8 mouse cellular contexts compared by ENCODE assay signal in the genomic region with DNA sequence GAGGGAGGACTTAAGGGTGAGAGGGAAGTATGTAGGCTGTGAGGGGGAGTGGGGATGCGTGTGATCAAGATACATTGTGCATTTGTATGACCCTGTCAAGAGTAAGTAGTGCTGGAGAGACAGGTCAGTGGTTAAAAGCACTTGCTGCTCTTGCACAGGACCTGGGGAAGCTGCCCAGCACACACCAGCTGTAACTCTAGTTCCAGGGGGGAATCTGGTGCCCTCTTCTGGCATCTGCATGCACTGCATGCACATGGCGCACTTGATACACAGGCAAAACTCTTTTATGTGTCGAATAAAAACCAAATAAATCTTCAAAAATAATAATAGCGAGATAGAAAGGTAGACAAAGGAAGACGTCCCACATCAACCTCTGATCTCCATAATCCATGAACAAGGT. TPM values are rescaled to one million over a fixed set of nuclear protein-coding genes. Genes with fewer than 3 reads are reported as not detected.
DNase-seq lines count a peak whose midpoint lies in the region; ATAC-seq and TF ChIP-seq lines count a peak whose summit lies in the region.

No protein-coding gene starts in this region.

- H3K4me1 ChIP-seq in forebrain, postnatal 0 days (ENCODE audit: insufficient read depth): no peaks in the 10 kb centered on the region
- peaks cover 10% of the 10 kb centered on the region; the same call in 1 of the 2 replicates for H3K4me1 ChIP-seq in midbrain, postnatal 0 days (ENCODE audit: insufficient read depth, low read length)

- no peaks in the 10 kb centered on the region for H3K9me3 ChIP-seq in forebrain, postnatal 0 days (ENCODE audit: low read length)
- no peaks in the 10 kb centered on the region for H3K9me3 ChIP-seq in midbrain, postnatal 0 days (ENCODE audit: low read length)

- H3K27ac ChIP-seq in forebrain, postnatal 0 days (ENCODE audit: low read depth, low read length): no peak overlapping the region
- H3K27ac ChIP-seq in midbrain, postnatal 0 days (ENCODE audit: low read depth, low read length): no peak overlapping the region

- no peak overlapping the region for H3K9ac ChIP-seq in forebrain, postnatal 0 days
- H3K9ac ChIP-seq in midbrain, postnatal 0 days (replicated peaks; ENCODE audit: low read length, poor library complexity, severe bottlenecking): no peak overlapping the region

- DNase-seq in left cerebral cortex, postnatal 14 days (ENCODE audit: low spot score in 2 of 2): peak; percentile 72 to 73
- no peak for DNase-seq in left cerebral cortex, adult 8-10 months (ENCODE audit: low spot score in 2 of 2)
- peak; percentile 59 for DNase-seq in MN1 (ENCODE audit: low spot score)
- DNase-seq in cerebellum, adult 11-12 months: peak; percentile 73
- DNase-seq in forebrain, postnatal 0 days: peak; percentile 76
- peak; percentile 80 for DNase-seq in left cerebral cortex, postnatal 4 days
- DNase-seq in midbrain, postnatal 0 days (ENCODE audit: low spot score): peak; percentile 70

- H3K4me3 ChIP-seq in forebrain, postnatal 0 days (ENCODE audit: low read depth, low read length): no peak overlapping the region
- H3K4me3 ChIP-seq in midbrain, postnatal 0 days (ENCODE audit: low read depth, low read length): no peak overlapping the region

- no peaks in the 10 kb centered on the region for H3K27me3 ChIP-seq in forebrain, postnatal 0 days (ENCODE audit: insufficient read depth, low read length)
- no peaks in the 10 kb centered on the region for H3K27me3 ChIP-seq in midbrain, postnatal 0 days (ENCODE audit: insufficient read depth, low read length)

- intact Hi-C loops in left cerebral cortex, postnatal 14 days (cut with DNase I): no loop called here
- intact Hi-C loops in left cerebral cortex, postnatal 4 days (cut with DNase I): no loop called here

- H3K4me2 ChIP-seq in forebrain, postnatal 0 days (ENCODE audit: low read depth): no peak overlapping the region
- no peak overlapping the region for H3K4me2 ChIP-seq in midbrain, postnatal 0 days (ENCODE audit: low read depth, low read length, poor library complexity, severe bottlenecking)

- WGBS in forebrain, postnatal 0 days: 46% methylated on average over 5 of the region's 5 CpGs
- WGBS in midbrain, postnatal 0 days: 50% methylated on average over 5 of the region's 5 CpGs

- peaks cover 75% of the 10 kb centered on the region for H3K36me3 ChIP-seq in forebrain, postnatal 0 days (ENCODE audit: insufficient read depth)
- H3K36me3 ChIP-seq in midbrain, postnatal 0 days (ENCODE audit: insufficient read depth, low read length): peaks cover 72% of the 10 kb centered on the region

- peak; percentile 55 for ATAC-seq in forebrain, postnatal 0 days
- no peak for ATAC-seq in midbrain, postnatal 0 days (ENCODE audit: low FRiP score)
- no peak for ATAC-seq in monocyte, adult 5-6 weeks (replicated peaks; ENCODE audit: insufficient number of reproducible peaks, low FRiP score, low TSS enrichment, poor library complexity, severe bottlenecking)

- TF ChIP-seq CTCF in forebrain, postnatal 0 days (IDR thresholded peaks at IDR 0.05; ENCODE audit: low read depth): peak; percentile 88
- peak; percentile 90 for TF ChIP-seq CTCF in midbrain, postnatal 0 days (IDR thresholded peaks at IDR 0.05)

RNA-seq across cellular contexts. Expression of a gene that starts 49.5 kb away (rescaled TPM):
- 10 to 100 TPM; 33.3 to 34.5 TPM for total RNA-seq in left cerebral cortex, postnatal 14 days (2021)
- total RNA-seq in left cerebral cortex, adult 8-10 months (2022): 10 to 100 TPM; 34.8 to 36.6 (median 35.9) TPM
- total RNA-seq in forebrain, postnatal 0 days (2014; rRNA removed): 46.7 and 50.1 TPM in 2 replicates
- polyA plus RNA-seq in forebrain, postnatal 0 days (2015; fragmentation: Nextera tagmentation; extraction: Ambion mirVana): 37.1 and 43.7 TPM in 2 replicates
- 10 to 100 TPM; 28.6 to 33.2 TPM for total RNA-seq in left cerebral cortex, postnatal 4 days (2021)
- 49.1 and 53.5 TPM in 2 replicates for total RNA-seq in midbrain, postnatal 0 days (2014; rRNA removed)
- polyA plus RNA-seq in midbrain, postnatal 0 days (2015; fragmentation: Nextera tagmentation; extraction: Ambion mirVana): 42.0 and 44.5 TPM in 2 replicates
- 7.2 to 15.5 TPM (median 14.9 TPM) in 3 replicates for total RNA-seq in monocyte, adult 5-6 weeks (2017)

Comparison
In these comparisons a context has a peak if more than half of its experiments do, and no peak if none do; other contexts are left out.
1. DNase-seq: peak in left cerebral cortex, postnatal 14 days (2 of 2), MN1 (single experiment), cerebellum, adult 11-12 months (single experiment), forebrain, postnatal 0 days (single experiment), left cerebral cortex, postnatal 4 days (single experiment) and midbrain, postnatal 0 days (single experiment); none in left cerebral cortex, adult 8-10 months (0 of 2).